Mouse (Mus musculus): ENCODE data around the gene Ess2.

Ess2 gene

DNA sequence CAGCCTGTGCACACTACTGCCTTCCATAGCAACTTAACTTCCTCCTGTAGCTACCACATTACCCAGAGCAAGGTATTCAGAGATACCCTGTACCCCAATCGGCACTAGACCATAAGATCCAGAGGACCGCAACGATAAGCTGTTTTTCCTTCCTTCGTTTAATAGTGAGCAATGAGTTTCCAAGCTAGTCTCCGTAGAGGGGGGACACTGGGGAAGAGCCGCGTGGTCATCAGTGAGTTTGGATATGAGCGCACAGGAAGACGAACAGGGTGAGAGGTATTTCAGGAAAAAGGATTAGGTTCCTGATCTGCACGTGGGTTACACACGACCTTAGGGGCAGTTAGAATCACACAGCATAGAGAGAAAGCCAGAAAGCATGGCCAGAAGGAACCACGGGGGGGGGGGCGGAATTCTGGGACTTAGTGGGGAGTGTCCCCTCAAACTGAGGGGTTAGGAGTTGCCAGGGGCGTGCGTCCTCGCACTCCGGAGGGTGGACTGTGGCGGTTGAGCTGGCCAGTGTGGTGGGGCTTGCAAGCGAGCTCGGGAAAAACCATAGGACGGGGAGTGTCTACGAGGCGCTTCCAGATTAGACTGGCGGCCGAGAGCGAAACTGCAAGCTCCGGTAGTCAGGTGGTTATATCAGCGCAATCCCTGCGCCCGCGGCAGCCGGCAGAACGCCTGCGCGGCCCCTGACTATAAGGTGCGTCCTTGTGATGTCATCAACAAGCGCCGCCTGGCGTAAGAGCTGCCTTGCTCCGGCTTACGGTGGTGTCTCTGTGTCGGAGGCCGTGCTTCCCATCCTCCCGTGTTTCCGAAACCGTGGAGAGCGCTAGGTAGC, 10.4 kb upstream of the Ess2 start:
- DNase-seq (ENCODE audit: low spot score in 2 of 2) = peak; percentile 93 to 97

DNA sequence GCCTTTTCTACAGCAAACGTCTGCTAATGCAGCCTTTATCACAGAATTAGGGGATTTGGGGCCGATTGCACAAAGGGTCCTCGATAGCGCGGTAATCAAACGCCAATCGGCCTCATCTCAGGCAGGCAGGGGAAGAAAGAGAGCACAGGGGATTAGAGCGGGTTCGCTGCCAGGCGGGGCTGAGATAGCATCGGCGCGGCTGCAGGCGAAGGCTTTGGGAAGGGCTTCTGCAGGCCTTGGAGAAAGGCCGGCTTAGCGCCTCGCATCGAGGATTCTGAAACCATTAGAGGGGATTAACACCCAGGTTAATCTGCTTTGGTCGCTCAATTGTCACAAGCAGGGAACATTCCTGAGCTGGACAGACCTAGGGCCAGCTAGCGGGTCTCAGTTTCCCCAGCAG, 9.4 kb upstream of the Ess2 start:
- no peak for DNase-seq (ENCODE audit: low spot score in 2 of 2)

- no peak for DNase-seq (ENCODE audit: low spot score in 2 of 2)
Measured at GRCm38 (mm10) chr16:17914307-17915249, 3.4 kb upstream of the Ess2 start, which contains the start of gene Gsc2. TSS of gene Gsc2 (minus strand) at chr16:17915059.

DNA sequence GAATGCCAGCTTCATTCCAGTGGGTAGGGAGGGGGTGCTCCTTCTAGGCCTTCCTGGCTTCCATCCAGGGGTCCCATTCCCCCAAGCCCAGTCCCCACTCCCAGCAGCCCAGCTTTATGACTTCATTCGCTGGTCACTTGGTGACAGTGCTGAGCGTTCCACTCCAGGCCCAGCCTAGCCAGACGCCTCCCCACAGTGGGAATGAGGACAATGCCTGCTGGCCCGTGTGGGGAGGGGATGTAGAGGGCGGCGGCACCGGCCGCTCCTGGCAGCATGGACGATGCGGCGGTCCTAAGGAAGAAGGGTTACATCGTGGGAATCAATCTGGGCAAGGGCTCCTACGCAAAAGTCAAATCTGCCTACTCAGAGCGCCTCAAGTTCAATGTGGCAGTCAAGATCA, 12.7 kb downstream of the Ess2 start, which contains the start of the genes Dgcr2 and Tssk2:
Gene Dgcr2, minus strand, starts transcription at position 101 of the 400 bp plus-strand sequence.
Gene Tssk2, plus strand, starts transcription at position 176 of the 400 bp plus-strand sequence.
- DNase-seq (ENCODE audit: low spot score in 2 of 2) = no peak

GRCm38 (mm10) chr16:17896091-17896490, 15.1 kb downstream of the Ess2 start:
- no peak for DNase-seq (ENCODE audit: low spot score in 2 of 2)

DNA sequence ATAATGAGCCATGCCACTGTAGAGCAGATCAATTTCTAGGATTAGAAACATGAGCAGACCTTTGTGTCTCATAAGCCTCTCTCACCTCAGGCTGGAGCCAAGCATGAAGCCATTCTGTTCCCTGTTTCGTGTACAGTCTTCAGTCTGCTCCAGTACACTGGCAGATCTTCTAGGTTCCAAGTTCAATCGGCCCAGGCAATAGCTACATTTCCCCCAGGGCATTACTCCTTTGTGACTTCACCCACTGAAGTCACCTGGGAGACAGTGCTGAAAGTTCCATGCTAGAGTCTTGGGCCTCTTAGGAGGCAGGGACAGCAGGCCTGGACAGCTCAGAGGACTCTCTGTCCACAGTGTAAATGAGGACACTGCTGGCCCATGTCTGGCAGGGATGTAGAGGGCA, 17.2 kb downstream of the Ess2 start, which contains the start of gene Tssk1:
Gene Tssk1, plus strand, starts transcription at position 301 of the 400 bp plus-strand sequence.
- no peak for DNase-seq (ENCODE audit: low spot score in 2 of 2)

GRCm38 (mm10) chr16:17892606-17893005, 18.5 kb downstream of the Ess2 start:
- no peak for DNase-seq (ENCODE audit: low spot score in 2 of 2)

DNA sequence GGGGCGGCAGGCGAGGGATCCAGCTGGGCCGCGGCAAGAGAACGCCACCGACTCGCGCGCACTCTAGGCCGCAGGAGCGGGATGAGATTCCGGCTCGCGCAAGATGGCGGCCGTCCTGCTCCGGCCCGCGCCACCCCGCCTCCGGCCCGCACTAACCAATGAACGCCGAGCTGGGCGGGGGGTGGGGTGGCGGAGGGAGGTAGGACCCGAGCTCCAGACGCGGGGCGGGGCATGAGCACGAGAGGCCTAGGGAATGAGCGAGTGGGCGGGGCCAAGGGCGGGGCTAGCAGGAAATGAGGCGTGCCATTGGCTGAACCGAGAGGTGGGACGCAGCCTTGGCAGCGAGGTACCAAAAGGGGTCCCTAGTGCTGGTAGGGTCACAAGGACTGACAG, 19.6 kb downstream of the Ess2 start, which contains the start of gene Gm20518:
Gene Gm20518, minus strand, starts transcription at position 105 of the 393 bp plus-strand sequence.
- DNase-seq (ENCODE audit: low spot score in 2 of 2) = peak; percentile 99 to 100

DNA sequence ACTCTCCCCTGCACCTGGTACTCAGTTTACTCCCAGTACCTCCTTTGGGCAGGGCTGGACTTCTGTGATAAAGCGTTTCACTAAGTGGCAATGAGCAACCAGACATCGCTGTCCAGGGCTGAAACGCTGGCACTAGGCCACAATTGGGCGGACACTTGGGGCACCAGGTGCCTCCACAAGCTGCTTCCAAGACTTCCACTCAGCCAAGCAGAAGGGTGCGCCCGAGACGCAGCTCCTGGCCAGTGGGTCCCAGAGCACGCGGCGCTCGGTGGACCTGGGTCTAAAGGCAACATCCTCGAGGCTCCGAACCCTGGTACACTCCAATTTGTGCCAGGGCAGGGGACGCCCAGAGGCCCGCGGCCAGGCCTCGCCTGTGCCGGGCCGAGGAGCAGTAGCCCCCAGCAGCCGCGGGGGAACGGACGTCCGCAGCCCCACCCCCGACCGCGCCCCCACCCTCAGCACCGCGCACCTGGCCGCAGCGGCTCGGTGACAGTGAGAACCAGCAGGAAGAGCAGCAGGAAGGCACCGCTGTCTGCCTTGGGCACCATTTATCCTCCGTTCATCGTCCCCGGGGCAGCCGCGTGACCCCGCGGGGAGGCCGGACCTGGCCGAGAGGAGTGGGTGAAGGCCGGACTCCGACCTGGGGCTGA, 20.1 kb downstream of the Ess2 start:
- DNase-seq (ENCODE audit: low spot score in 2 of 2) = peak; percentile 65

GRCm38 (mm10) chr16:17890342-17890727, 20.8 kb downstream of the Ess2 start:
- DNase-seq (ENCODE audit: low spot score in 2 of 2) = no peak

- no peak for DNase-seq (ENCODE audit: low spot score in 2 of 2)
Measured at GRCm38 (mm10) chr16:17889689-17890341, 21.3 kb downstream of the Ess2 start.

- DNase-seq (ENCODE audit: low spot score in 2 of 2) = no peak
Measured at GRCm38 (mm10) chr16:17884116-17884515, 27.0 kb downstream of the Ess2 start.

GRCm38 (mm10) chr16:17882196-17882595, 29.0 kb downstream of the Ess2 start:
- DNase-seq (ENCODE audit: low spot score in 2 of 2) = no peak

GRCm38 (mm10) chr16:17879571-17879970, 31.6 kb downstream of the Ess2 start:
- DNase-seq (ENCODE audit: low spot score in 2 of 2) = no peak

DNA sequence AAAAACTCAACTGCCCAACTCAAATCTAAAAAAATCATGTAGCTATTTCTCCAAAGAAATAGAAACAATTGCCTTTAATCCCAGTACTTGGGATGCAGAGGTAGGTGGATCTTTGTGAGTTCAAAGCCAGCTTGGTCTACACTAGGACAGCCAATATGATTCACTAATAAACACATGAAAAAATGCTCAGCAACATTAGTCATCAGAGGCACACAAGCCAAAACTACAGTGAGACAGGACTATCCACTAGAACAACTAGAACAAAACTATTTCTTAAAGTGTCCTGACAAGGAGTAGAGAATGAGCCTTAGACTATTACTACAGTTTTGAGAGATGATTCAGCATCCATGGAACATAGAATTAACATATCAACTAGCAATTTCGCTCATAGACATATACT, 35.1 kb downstream of the Ess2 start:
- no peak for DNase-seq (ENCODE audit: low spot score in 2 of 2)

GRCm38 (mm10) chr16:17875174-17875573, 36.0 kb downstream of the Ess2 start:
- DNase-seq (ENCODE audit: low spot score in 2 of 2) = no peak

DNA sequence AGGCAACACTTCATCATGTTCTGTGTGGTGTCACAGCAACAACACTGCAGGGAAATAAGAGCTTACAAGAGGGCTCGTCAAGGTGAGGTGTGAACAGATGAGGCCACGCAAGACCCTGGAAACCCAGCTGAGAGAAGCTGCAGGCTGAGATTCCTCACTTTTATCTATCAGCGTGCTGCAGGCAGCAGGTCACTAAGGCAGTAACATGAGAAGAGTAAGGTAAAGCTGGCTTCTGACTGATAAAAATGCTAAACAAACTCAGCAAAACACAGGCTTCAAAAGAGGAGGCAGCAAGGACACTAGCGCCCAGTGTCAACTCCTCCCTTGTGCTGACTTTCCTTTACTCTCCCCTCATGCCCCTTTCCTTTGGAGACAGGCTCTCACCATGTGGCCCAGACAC, 38.2 kb downstream of the Ess2 start:
- DNase-seq (ENCODE audit: low spot score in 2 of 2) = no peak

DNA sequence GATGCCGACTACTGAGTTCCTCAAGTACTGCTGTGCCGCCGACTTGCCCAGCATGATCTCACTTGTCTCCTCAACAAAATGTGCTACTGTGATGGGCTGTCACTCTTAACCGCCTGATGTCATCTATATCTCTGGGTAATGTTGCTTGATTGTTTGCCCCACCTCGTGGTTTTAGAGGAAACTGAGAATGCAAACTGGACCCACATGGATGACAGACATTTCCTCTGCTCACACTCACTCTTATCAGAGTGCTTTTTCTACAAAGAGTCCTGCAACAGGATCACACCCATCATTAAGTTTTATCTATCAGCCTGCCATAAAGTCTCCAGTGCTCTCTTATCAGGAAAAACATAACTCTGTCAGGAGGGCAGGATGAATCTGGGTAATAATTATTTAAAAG, 39.9 kb downstream of the Ess2 start:
- DNase-seq (ENCODE audit: low spot score in 2 of 2) = no peak

GRCm38 (mm10) chr16:17865770-17866169, 45.4 kb downstream of the Ess2 start:
- DNase-seq (ENCODE audit: low spot score in 2 of 2) = no peak

DNA sequence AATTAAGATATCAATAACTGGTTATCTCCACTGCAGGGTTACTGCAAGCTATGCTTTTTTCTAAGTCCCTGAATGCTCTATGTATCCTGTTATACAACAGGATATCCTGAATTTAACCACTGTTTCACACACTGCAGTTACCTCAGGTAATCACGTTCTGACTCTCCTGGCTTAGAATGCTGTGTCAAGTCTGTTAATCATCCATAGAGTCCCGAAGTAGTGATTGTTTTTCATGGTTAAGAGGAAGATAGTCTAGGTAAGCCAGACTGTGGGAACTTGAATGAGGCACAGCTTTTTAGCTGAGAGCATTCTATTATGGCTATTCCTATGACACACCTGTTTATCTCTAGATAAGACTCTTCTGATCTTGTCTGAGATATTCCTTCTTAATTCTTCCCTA, 45.9 kb downstream of the Ess2 start:
- no peak for DNase-seq (ENCODE audit: low spot score in 2 of 2)

GRCm38 (mm10) chr16:17858592-17858991, 52.6 kb downstream of the Ess2 start:
- DNase-seq (ENCODE audit: low spot score in 2 of 2) = no peak
